Mouse (Mus musculus) midbrain, postnatal 0 days (tissue): ENCODE measurements at regions not wholly inside any gene's neighbourhood (a gene's known extent, or its start where the extent isn't known, plus 50 kb on each side); places are given as distances from the start of the nearest gene placed in this dataset.

Experiments used
- ATAC-seq: fragments of 200-750 bp; cut with Nextera tagmentation; 2 replicates; pipeline ENCODE4 v1.8.0; 2017; ENCODE audit warnings: moderate number of reproducible peaks, mild to moderate bottlenecking, moderate TSS enrichment, moderate library complexity; ENCODE audit not compliant: low FRiP score
- DNase-seq: peaks from one replicate; pipeline ENCODE4 v3.0.0-alpha.2; 2015; ENCODE audit warnings: low spot score
- H3K27ac ChIP-seq: fragments of 300-500 bp; sonication (generic); 2 replicates; pipeline ENCODE4 v1.5.1; 2014; ENCODE audit warnings: low read depth, mild to moderate bottlenecking, low read length, mixed read lengths
- H3K27me3 ChIP-seq: fragments of 300-500 bp; sonication (generic); 2 replicates; pipeline ENCODE4 v1.6.1; 2014; ENCODE audit warnings: low read length, control low read depth, mixed read lengths; ENCODE audit not compliant: insufficient read depth
- H3K36me3 ChIP-seq: fragments of 300-500 bp; sonication (generic); 2 replicates; pipeline ENCODE4 v1.6.1; 2014; ENCODE audit warnings: low read length, control low read depth, mixed read lengths; ENCODE audit not compliant: insufficient read depth
- H3K4me1 ChIP-seq: fragments of 300-500 bp; sonication (generic); 2 replicates; pipeline ENCODE4 v1.6.1; 2014; ENCODE audit warnings: mild to moderate bottlenecking, control low read depth, antibody characterized with exemption, low read length, mixed read lengths; ENCODE audit not compliant: insufficient read depth
- H3K4me2 ChIP-seq: fragments of 300-500 bp; sonication (generic); 2 replicates; pipeline ENCODE4 v1.6.1; 2014; ENCODE audit warnings: low read depth, mild to moderate bottlenecking, low read length, mixed read lengths; ENCODE audit not compliant: poor library complexity, severe bottlenecking
- H3K4me3 ChIP-seq: fragments of 300-500 bp; sonication (generic); 2 replicates; pipeline ENCODE4 v1.5.1; 2014; ENCODE audit warnings: low read depth, mild to moderate bottlenecking, low read length, moderate library complexity
- H3K9ac ChIP-seq: fragments of 300-500 bp; sonication (generic); replicated peaks from 2 replicates; pipeline ENCODE4 v1.6.1; 2014; ENCODE audit warnings: mild to moderate bottlenecking, low read length, moderate library complexity, mixed read lengths; ENCODE audit not compliant: poor library complexity, severe bottlenecking
- H3K9me3 ChIP-seq: fragments of 300-500 bp; sonication (generic); 2 replicates; pipeline ENCODE4 v1.6.1; 2016; ENCODE audit warnings: low read length, control low read depth
- CTCF ChIP-seq: IDR thresholded peaks from 2 replicates; pipeline ENCODE4 v1.5.1; 2016; ENCODE audit warnings: antibody characterized with exemption, mild to moderate bottlenecking
- WGBS: fragments of 180-500 bp; shearing (Covaris S2); extraction: QIAGEN DNeasy Blood & Tissue Kit; methylation state at CpG from one replicate; pipeline ENCODE4 v1.1.7; 2014; 5-methylcytosine and 5-hydroxymethylcytosine counted together

DNA sequence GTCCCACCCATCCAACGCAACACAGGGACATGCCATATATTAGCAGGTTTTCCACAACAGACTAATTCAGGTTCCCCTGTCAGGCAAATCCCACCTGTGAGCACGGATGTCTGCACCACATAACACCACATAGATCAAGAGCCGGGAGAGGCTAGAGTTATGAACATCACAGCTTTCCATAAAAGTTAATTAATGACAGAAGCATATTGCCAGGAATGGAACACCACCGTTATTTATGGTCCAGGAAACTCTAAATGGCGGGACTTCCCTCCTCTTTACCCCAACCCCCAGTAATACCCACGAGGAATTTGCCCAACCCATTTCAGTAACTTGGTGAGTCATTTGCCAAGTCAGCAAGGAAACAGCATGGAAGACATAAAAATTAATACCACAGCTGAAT lies 314.3 kb downstream of the Lnpk start:
- TF ChIP-seq CTCF = no peak
- no peaks in the 10 kb centered on the region for H3K36me3 ChIP-seq
- H3K27me3 ChIP-seq = no peaks in the 10 kb centered on the region
- H3K4me3 ChIP-seq = no peak overlapping the region
- no peaks in the 10 kb centered on the region for H3K4me1 ChIP-seq
- no peak overlapping the region for H3K9ac ChIP-seq
- no peak overlapping the region for H3K4me2 ChIP-seq
- ATAC-seq = no peak
- WGBS = 92% methylated on average over 6 of the region's 6 CpGs
- H3K27ac ChIP-seq = no peak overlapping the region
- no peak for DNase-seq
- H3K9me3 ChIP-seq = no peaks in the 10 kb centered on the region

DNA sequence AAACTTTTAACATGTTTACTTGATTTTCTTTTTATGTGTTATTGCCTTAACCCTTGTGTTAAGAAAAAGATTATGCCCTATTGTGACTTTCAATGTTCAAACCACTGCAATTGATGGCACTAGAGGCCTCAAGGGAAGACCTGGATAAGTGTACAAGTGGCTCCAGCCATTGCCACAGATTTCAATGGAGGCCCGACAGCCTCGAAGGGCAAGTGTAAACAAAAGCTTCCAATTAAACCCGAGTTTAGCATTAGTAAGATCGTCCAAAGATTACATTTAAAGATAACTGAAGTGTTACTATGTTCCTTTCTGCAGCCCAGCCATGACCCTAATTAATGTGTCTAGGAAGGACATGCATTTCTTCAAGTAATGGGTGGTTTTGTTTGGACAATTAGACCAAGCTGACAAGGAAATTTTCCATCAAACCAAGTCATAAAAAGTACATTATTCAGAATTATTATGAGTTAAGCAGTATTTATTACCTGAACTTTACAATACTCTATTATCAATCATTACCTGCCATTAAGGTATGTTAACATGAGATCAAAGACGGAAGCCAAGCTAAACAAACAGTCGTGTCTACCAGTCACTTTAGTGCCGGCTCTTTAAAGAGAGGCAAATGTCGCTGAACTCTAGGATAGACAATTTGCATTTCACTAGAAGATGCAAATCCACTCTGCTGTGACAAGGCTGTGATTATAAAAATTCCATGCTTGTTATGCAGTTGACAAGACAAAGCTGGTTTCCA lies 322.0 kb downstream of the Lnpk start:
- no peak for DNase-seq
- H3K27me3 ChIP-seq = no peaks in the 10 kb centered on the region
- no peak overlapping the region for H3K27ac ChIP-seq
- no peak overlapping the region for H3K4me3 ChIP-seq
- H3K36me3 ChIP-seq = no peaks in the 10 kb centered on the region
- H3K9me3 ChIP-seq = no peaks in the 10 kb centered on the region
- H3K9ac ChIP-seq = no peak overlapping the region
- TF ChIP-seq CTCF = no peak
- H3K4me2 ChIP-seq = no peak overlapping the region
- ATAC-seq = no peak
- 61% methylated on average over 8 of the region's 8 CpGs for WGBS
- no peaks in the 10 kb centered on the region for H3K4me1 ChIP-seq

DNA sequence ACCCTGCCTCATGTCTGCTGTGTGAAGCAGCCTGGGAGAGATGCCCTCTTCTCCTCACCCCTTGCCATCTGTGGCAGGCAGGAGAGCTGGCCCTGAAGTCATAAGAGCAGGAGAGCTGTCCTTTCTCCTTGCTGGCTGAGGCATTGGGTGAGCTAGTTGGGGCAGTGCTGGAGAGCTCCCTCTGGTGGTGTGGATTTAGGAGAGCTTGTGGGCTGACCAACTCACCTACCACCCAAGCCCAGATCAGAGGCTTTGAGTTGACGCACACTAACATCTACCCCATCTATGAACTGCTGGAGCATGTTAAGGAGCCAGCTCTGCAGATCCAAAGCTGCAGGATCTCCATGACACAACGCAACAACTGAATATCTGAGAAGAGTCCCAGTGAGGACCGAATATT lies 331.7 kb downstream of the Lnpk start:
- H3K27ac ChIP-seq = no peak overlapping the region
- DNase-seq = no peak
- H3K36me3 ChIP-seq = no peaks in the 10 kb centered on the region
- no peaks in the 10 kb centered on the region for H3K27me3 ChIP-seq
- WGBS = 95% methylated on average over 3 of the region's 3 CpGs
- no peaks in the 10 kb centered on the region for H3K9me3 ChIP-seq
- no peak overlapping the region for H3K4me3 ChIP-seq
- no peak for ATAC-seq
- H3K4me2 ChIP-seq = no peak overlapping the region
- no peaks in the 10 kb centered on the region; the same call in 1 of the 2 replicates for H3K4me1 ChIP-seq
- H3K9ac ChIP-seq = no peak overlapping the region
- peak; percentile 40 for TF ChIP-seq CTCF

DNA sequence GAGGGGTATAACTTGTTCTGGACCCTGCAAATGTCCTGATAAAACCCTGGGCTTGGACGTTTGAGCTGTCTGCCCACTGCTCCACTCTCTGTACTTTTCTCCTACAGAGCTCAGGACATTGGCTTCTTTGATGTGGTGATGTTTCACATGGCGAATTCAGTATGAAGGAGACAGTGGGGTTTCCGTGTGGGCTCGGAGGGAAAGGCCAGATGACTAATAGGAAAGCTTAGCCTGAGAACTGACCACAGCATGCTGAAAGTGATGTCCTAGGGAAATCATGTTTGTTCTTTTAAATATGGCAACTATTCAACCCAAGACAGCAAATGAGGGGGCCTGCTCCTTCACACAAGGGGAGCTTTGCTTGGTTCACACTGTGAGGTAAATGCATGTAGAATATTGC lies 332.6 kb downstream of the Lnpk start:
- Histone ChIP-seq H3K9ac (no peak overlapping the region), H3K27ac (no peak overlapping the region), H3K4me3 (no peak overlapping the region), H3K36me3 (no peaks in the 10 kb centered on the region), H3K4me1 (no peaks in the 10 kb centered on the region; the same call in 1 of the 2 replicates), H3K4me2 (no peak overlapping the region), H3K9me3 (no peaks in the 10 kb centered on the region), H3K27me3 (no peaks in the 10 kb centered on the region)
- ATAC-seq (no peak), DNase-seq (no peak)
- 78% methylated on average over 4 of the region's 4 CpGs for WGBS
- no peak for TF ChIP-seq CTCF

DNA sequence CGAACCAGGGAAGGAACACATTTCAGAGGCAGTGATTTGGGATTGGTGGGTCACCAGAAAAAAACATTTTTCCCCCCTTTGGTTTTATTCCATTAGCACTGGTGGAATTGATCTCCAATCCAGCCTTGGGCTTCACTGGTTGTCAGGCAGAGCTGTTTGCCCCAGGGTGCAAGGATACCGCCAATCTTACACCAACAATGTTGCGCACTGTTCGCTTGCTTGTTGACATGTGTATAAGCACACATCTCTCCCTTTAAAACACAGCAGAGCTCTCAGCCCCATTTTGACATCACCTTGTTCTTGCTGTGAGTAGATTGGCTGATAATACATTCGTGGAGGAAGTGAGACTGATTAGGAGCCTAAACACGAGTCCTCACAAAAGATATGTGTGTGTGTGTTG lies 333.1 kb upstream of the Atp5g3 start:
- 39% methylated on average over 6 of the region's 6 CpGs for WGBS
- DNase-seq (peak; percentile 14), ATAC-seq (no peak)
- Histone ChIP-seq H3K36me3 (no peaks in the 10 kb centered on the region), H3K4me3 (no peak overlapping the region), H3K27ac (no peak overlapping the region), H3K4me2 (peak overlapping the region; percentile 9; the same call in 1 of the 2 replicates), H3K9ac (no peak overlapping the region), H3K9me3 (no peaks in the 10 kb centered on the region), H3K4me1 (no peaks in the 10 kb centered on the region; the same call in 1 of the 2 replicates), H3K27me3 (no peaks in the 10 kb centered on the region)
- no peak for TF ChIP-seq CTCF

DNA sequence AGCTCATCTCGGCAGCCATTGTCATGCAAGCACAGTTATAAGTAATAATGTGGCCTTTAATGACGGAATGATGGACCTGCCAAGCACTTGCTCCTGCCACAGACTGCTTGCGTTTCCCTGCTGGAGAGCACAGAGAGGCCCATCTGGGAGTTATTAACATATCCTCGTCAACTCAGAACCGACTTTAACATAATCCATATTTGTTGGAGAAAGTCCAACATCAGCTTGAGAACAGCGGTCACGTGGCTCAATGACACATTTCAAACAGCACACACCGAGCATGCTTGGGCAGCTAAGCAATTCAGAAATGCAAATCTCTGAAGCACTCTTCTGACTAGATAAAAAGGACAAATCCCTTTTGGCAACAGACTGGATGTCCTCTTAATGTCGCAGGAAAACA lies 332.7 kb upstream of the Atp5g3 start:
- no peak for TF ChIP-seq CTCF
- 21% methylated on average over 9 of the region's 9 CpGs for WGBS
- ATAC-seq (peak; percentile 71), DNase-seq (peak; percentile 66)
- H3K27ac ChIP-seq = peak overlapping the region; percentile 47; the same call in 1 of the 2 replicates
- no peaks in the 10 kb centered on the region for H3K27me3 ChIP-seq
- no peak overlapping the region for H3K9ac ChIP-seq
- H3K4me3 ChIP-seq = no peak overlapping the region
- no peaks in the 10 kb centered on the region for H3K36me3 ChIP-seq
- H3K4me1 ChIP-seq = no peaks in the 10 kb centered on the region; the same call in 1 of the 2 replicates
- no peaks in the 10 kb centered on the region for H3K9me3 ChIP-seq
- peak overlapping the region; percentile 9; the same call in 1 of the 2 replicates for H3K4me2 ChIP-seq
